Mouse (Mus musculus): ENCODE data around the gene Il9r. TPM values are rescaled to one million over a fixed set of nuclear protein-coding genes. Genes with fewer than 3 reads are reported as not detected.
A peak's percentile ranks its signal among the peaks of the same experiment; 100 is the strongest.

The Il9r gene
- total and polyA plus RNA-seq, 3 experiments = 2.3 to 5.7 (median 4.0) TPM

DNA sequence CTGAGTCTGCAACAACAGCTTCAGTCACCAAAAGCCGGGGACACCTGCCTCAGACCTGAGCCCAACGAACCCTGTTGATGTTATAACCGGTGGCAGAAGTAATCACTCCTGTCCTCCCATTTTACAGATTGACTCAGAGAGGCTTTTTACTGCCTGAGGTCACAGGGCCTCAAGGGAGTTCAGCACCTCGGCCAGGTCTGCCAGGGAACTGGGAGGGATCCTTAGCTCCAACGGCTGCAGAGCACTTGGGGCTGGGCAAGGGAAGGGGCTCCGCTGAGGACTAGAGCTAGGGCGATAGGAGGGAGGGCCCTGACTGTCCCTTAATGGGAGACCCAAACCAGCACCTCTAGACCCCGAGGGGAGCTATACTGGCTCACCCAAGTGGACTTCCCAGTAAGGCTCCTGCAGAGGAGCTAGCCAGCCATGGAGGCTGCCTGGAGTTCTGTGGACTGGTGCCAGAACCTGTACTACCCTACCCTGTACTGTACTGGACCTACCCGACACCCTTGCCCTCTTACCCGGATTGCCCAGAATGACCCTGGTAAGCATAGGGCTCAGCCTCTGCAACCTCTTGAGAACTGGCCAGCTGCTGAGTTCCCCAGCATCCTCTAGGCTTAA is 20.6 kb upstream of the Il9r start:
- Histone ChIP-seq H3K4me3 (ENCODE audit: low read depth, low read length) (peak overlapping the region; percentile 68; the same call in 1 of the 2 replicates), H3K9me3 (replicated peaks) (no peaks in the 10 kb centered on the region; the same call in 1 of the 2 replicates), H3K36me3 (replicated peaks) (no peaks in the 10 kb centered on the region), H3K4me1 (ENCODE audit: insufficient read depth, low read depth, low read length) (peaks cover 65% of the 10 kb centered on the region), H3K27me3 (ENCODE audit: insufficient read depth, low read length) (peaks cover 79% of the 10 kb centered on the region)
- DNase-seq (ENCODE audit: low spot score) (no peak), ATAC-seq (ENCODE audit: extremely low read depth, insufficient number of reproducible peaks, low FRiP score, poor library complexity, severe bottlenecking) (no peak)
- no peak for TF ChIP-seq TAL1 (conservative IDR thresholded peaks at IDR 0.05; ENCODE audit: low read depth, low read length)
- no peak for TF ChIP-seq GATA2 (IDR thresholded peaks at IDR 0.05; ENCODE audit: borderline replicate concordance, low read depth, low read length)
- TF ChIP-seq POLR2AphosphoS5 (IDR thresholded peaks at IDR 0.05; ENCODE audit: insufficient replicate concordance, low read depth, low read length) = no peak
- no peak for TF ChIP-seq GATA1 (IDR thresholded peaks at IDR 0.05; ENCODE audit: borderline replicate concordance, low read length)
- TF ChIP-seq CTCF (IDR thresholded peaks at IDR 0.05; ENCODE audit: low read depth, low read length) = no peak

DNA sequence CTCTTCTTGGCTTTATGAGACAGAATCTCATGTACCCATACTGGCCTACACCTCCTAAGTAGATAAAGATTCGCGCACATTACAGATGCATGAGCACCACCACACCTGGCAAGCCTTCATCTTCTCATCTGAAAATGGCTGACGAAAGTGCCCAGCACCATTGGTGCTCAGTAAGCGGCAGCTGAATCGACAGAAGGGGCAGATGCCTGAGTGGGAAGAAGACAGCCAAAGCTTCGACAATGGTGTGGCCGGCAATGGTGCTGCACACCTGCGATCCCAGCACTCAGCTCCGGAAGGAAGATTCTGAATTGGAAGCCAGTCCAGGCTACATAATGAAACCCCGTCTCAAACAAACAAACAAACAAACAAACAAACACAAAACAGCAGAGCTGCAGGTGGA is 19.2 kb upstream of the Il9r start:
- no peaks in the 10 kb centered on the region; the same call in 1 of the 2 replicates for H3K9me3 ChIP-seq (replicated peaks)
- no peak for TF ChIP-seq CTCF (IDR thresholded peaks at IDR 0.05; ENCODE audit: low read depth, low read length)
- no peak for TF ChIP-seq POLR2AphosphoS5 (IDR thresholded peaks at IDR 0.05; ENCODE audit: insufficient replicate concordance, low read depth, low read length)
- no peak for TF ChIP-seq GATA2 (IDR thresholded peaks at IDR 0.05; ENCODE audit: borderline replicate concordance, low read depth, low read length)
- TF ChIP-seq TAL1 (conservative IDR thresholded peaks at IDR 0.05; ENCODE audit: low read depth, low read length) = no peak
- no peak overlapping the region for H3K4me3 ChIP-seq (ENCODE audit: low read depth, low read length)
- ATAC-seq (ENCODE audit: extremely low read depth, insufficient number of reproducible peaks, low FRiP score, poor library complexity, severe bottlenecking) (no peak), DNase-seq (ENCODE audit: low spot score) (no peak)
- peaks cover 82% of the 10 kb centered on the region for H3K27me3 ChIP-seq (ENCODE audit: insufficient read depth, low read length)
- peaks cover 50% of the 10 kb centered on the region for H3K4me1 ChIP-seq (ENCODE audit: insufficient read depth, low read depth, low read length)
- H3K36me3 ChIP-seq (replicated peaks) = no peaks in the 10 kb centered on the region

DNA sequence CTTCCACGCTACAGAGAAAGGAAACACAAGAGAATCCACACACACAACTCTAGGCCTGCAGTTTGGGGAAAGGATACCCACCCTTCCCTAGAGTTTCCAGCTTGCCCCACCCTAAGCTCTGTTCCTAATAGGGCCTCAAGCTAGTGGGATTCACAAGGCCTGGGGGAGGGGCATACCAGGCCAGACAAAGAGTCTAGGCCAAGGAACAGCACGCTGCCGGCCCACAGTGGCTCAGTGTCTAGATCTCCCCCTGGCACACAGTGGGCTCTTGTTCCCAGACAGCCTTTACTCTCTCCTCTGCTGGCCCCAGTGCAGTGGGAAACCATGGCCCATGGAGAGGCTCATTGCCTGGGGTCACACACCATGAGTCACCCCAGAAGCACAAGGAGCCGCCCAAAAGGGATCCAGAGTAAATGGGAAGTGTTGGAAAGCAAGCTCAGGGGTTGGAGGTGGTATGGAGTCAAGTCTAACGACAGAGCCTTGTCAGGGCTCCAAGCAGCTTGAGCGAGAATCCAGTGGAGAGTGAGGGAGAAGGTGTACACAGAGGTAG is 18.5 kb upstream of the Il9r start:
- no peaks in the 10 kb centered on the region; the same call in 1 of the 2 replicates for H3K9me3 ChIP-seq (replicated peaks)
- TF ChIP-seq GATA2 (IDR thresholded peaks at IDR 0.05; ENCODE audit: borderline replicate concordance, low read depth, low read length) (no peak), CTCF (IDR thresholded peaks at IDR 0.05; ENCODE audit: low read depth, low read length) (no peak), TAL1 (conservative IDR thresholded peaks at IDR 0.05; ENCODE audit: low read depth, low read length) (no peak), POLR2AphosphoS5 (IDR thresholded peaks at IDR 0.05; ENCODE audit: insufficient replicate concordance, low read depth, low read length) (no peak), GATA1 (IDR thresholded peaks at IDR 0.05; ENCODE audit: borderline replicate concordance, low read length) (no peak)
- DNase-seq (ENCODE audit: low spot score) (no peak), ATAC-seq (ENCODE audit: extremely low read depth, insufficient number of reproducible peaks, low FRiP score, poor library complexity, severe bottlenecking) (no peak)
- peaks cover 48% of the 10 kb centered on the region for H3K4me1 ChIP-seq (ENCODE audit: insufficient read depth, low read depth, low read length)
- no peak overlapping the region for H3K4me3 ChIP-seq (ENCODE audit: low read depth, low read length)
- peaks cover 80% of the 10 kb centered on the region for H3K27me3 ChIP-seq (ENCODE audit: insufficient read depth, low read length)
- no peaks in the 10 kb centered on the region for H3K36me3 ChIP-seq (replicated peaks)

DNA sequence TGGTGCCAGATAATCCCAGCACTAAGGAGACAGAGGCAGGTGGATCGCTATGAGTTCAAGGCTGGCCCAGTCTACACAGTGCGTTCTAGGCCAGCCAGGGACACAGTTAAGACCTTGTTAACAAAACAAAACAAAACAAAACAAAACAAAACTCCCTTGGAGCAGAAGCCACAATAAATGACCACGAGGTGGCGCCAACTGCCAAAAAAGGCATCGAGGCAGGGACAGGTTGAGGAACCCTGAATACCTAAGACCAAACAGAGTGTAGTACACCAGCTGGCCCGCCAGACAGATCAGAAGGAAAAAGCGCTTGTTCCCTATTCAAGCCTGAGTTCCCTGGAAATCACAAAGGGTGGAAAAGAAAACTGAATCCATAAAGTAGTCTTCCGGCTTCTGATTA is 16.8 kb upstream of the Il9r start:
- Histone ChIP-seq H3K9me3 (replicated peaks) (no peaks in the 10 kb centered on the region), H3K4me3 (ENCODE audit: low read depth, low read length) (no peak overlapping the region), H3K4me1 (ENCODE audit: insufficient read depth, low read depth, low read length) (peaks cover 33% of the 10 kb centered on the region), H3K36me3 (replicated peaks) (no peaks in the 10 kb centered on the region), H3K27me3 (ENCODE audit: insufficient read depth, low read length) (peaks cover 75% of the 10 kb centered on the region)
- TF ChIP-seq CTCF (IDR thresholded peaks at IDR 0.05; ENCODE audit: low read depth, low read length) (peak; percentile 33; the same call in 1 of the 2 replicates), POLR2AphosphoS5 (IDR thresholded peaks at IDR 0.05; ENCODE audit: insufficient replicate concordance, low read depth, low read length) (no peak), TAL1 (conservative IDR thresholded peaks at IDR 0.05; ENCODE audit: low read depth, low read length) (no peak), GATA1 (IDR thresholded peaks at IDR 0.05; ENCODE audit: borderline replicate concordance, low read length) (no peak), GATA2 (IDR thresholded peaks at IDR 0.05; ENCODE audit: borderline replicate concordance, low read depth, low read length) (no peak)
- peak; percentile 75 for DNase-seq (ENCODE audit: low spot score)
- 0 out of 2 replicates have a peak, but pooled peaks have one; percentile 22 for ATAC-seq (ENCODE audit: extremely low read depth, insufficient number of reproducible peaks, low FRiP score, poor library complexity, severe bottlenecking)

DNA sequence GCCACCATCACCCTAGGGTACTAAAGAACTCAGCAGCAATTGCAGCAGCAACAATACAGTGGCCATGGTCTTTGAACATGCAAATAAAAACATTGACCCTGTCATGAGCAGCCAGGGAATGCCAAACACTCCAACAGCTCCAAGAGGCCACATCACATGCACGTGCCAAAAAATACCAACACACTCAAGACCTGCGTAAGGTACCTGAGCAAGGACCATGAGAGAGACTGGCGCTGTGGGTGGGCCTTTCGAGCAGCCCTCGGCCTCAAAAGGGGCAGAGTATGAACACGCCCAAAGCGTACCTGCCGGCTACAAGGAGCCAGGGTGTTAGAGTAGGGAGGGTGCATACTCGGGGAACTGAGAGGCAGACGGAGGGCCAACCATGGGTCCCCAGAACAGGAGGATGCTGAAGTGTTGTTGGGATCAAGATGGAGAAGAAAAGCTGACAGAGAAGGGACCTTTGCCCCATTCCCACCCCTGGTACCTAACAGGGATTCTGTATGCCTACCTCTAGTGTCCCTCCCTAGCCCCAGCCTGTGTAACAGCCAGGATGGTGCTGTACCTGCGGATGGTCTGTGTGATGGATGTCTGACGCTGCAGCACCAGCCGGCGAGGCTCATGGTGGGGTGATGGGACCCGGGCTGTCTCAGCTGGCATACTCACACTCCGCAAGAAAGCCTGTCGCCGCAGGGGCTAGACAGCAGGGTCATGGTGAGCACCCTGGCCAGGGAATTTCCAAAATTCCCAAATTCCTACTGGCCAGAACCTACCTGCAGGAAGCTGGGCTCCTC is 15.5 kb upstream of the Il9r start:
- H3K4me3 ChIP-seq (ENCODE audit: low read depth, low read length) = no peak overlapping the region
- DNase-seq (ENCODE audit: low spot score) = no peak
- H3K27me3 ChIP-seq (ENCODE audit: insufficient read depth, low read length) = peaks cover 63% of the 10 kb centered on the region
- H3K9me3 ChIP-seq (replicated peaks) = no peaks in the 10 kb centered on the region
- peaks cover 23% of the 10 kb centered on the region for H3K4me1 ChIP-seq (ENCODE audit: insufficient read depth, low read depth, low read length)
- peaks cover 7% of the 10 kb centered on the region for H3K36me3 ChIP-seq (replicated peaks)
- ATAC-seq (ENCODE audit: extremely low read depth, insufficient number of reproducible peaks, low FRiP score, poor library complexity, severe bottlenecking) = no peak
- no peak for TF ChIP-seq GATA2 (IDR thresholded peaks at IDR 0.05; ENCODE audit: borderline replicate concordance, low read depth, low read length)
- no peak for TF ChIP-seq GATA1 (IDR thresholded peaks at IDR 0.05; ENCODE audit: borderline replicate concordance, low read length)
- TF ChIP-seq POLR2AphosphoS5 (IDR thresholded peaks at IDR 0.05; ENCODE audit: insufficient replicate concordance, low read depth, low read length) = no peak
- TF ChIP-seq TAL1 (conservative IDR thresholded peaks at IDR 0.05; ENCODE audit: low read depth, low read length) = no peak
- TF ChIP-seq CTCF (IDR thresholded peaks at IDR 0.05; ENCODE audit: low read depth, low read length) = no peak

DNA sequence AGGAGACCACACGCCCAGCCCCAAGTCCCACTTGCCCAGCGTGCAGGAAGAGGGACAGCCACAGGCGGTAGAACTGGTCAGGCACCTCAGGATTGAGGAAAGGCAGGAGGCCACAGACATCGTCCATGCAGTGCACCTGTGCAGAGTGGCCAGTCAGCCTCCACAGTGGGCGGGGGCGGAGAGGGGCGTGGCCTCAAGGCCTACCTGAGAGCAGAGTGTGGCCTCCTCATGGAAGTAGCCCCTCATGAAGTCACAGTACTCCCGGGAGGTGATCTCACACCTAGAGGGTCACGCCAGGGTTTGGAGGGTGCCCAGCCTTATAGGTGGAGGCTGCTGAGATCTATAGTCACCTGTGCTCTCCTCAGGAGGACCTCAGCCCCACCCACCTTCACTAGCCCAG is 10.5 kb upstream of the Il9r start:
- H3K36me3 ChIP-seq (replicated peaks) = peaks cover 50% of the 10 kb centered on the region
- H3K27me3 ChIP-seq (ENCODE audit: insufficient read depth, low read length) = peaks cover 28% of the 10 kb centered on the region
- ATAC-seq (ENCODE audit: extremely low read depth, insufficient number of reproducible peaks, low FRiP score, poor library complexity, severe bottlenecking) = no peak

More for the DNA sequence above, 10.5 kb upstream of the Il9r start:
- Histone ChIP-seq H3K4me1 (ENCODE audit: insufficient read depth, low read depth, low read length) (peaks cover 16% of the 10 kb centered on the region), H3K9me3 (replicated peaks) (no peaks in the 10 kb centered on the region), H3K4me3 (ENCODE audit: low read depth, low read length) (no peak overlapping the region)
- DNase-seq (ENCODE audit: low spot score) = no peak
- TF ChIP-seq TAL1 (conservative IDR thresholded peaks at IDR 0.05; ENCODE audit: low read depth, low read length) (no peak), GATA1 (IDR thresholded peaks at IDR 0.05; ENCODE audit: borderline replicate concordance, low read length) (no peak), CTCF (IDR thresholded peaks at IDR 0.05; ENCODE audit: low read depth, low read length) (no peak), GATA2 (IDR thresholded peaks at IDR 0.05; ENCODE audit: borderline replicate concordance, low read depth, low read length) (no peak), POLR2AphosphoS5 (IDR thresholded peaks at IDR 0.05; ENCODE audit: insufficient replicate concordance, low read depth, low read length) (no peak)

Data from G1E (cell line).